Mouse (Mus musculus) c-Kit-positive CD71-positive TER-119-negative erythroid progenitor cells, embryonic 14.5 days (primary cell): Measurements from ENCODE around the gene Gm20425.
"Not testable (repeated sequence)": the region's sequence is repeated elsewhere in the genome, so short reads cannot be mapped to it uniquely, and the experiment has no call there.

ENCODE experiments used
- DNase-seq: peaks from one replicate; pipeline ENCODE4 v3.0.0-alpha.2; 2013; ENCODE audit warnings: low read depth

The Gm20425 gene

GRCm38 (mm10) chr9:103224721-103225120 is 5.4 kb downstream of the Gm20425 start:
- DNase-seq = no peak

- DNase-seq = no peak
These were observed 15.8 kb downstream of the Gm20425 start for GRCm38 (mm10) chr9:103214281-103214680.

- no peak for DNase-seq
These were observed 16.5 kb downstream of the Gm20425 start for GRCm38 (mm10) chr9:103213631-103214030.

GRCm38 (mm10) chr9:103212654-103213420 is 17.3 kb downstream of the Gm20425 start:
- no peak for DNase-seq

GRCm38 (mm10) chr9:103208802-103209423 is 21.2 kb downstream of the Gm20425 start:
- no peak for DNase-seq

GRCm38 (mm10) chr9:103207846-103208245 is 22.3 kb downstream of the Gm20425 start:
- DNase-seq = peak; percentile 73

GRCm38 (mm10) chr9:103205786-103206185 is 24.3 kb downstream of the Gm20425 start:
- DNase-seq = no peak

GRCm38 (mm10) chr9:103201561-103202260 is 28.4 kb downstream of the Gm20425 start, which contains the start of gene Srprb:
Gene Srprb (minus strand): TSS chr9:103202137.
- peak; percentile 85 for DNase-seq

GRCm38 (mm10) chr9:103188416-103188815 is 41.7 kb downstream of the Gm20425 start:
- no peak for DNase-seq

GRCm38 (mm10) chr9:103186747-103187146 is 43.4 kb downstream of the Gm20425 start:
- DNase-seq = no peak

GRCm38 (mm10) chr9:103185946-103186345 is 44.2 kb downstream of the Gm20425 start:
- no peak for DNase-seq

GRCm38 (mm10) chr9:103184855-103185254 is 45.3 kb downstream of the Gm20425 start:
- no peak for DNase-seq

GRCm38 (mm10) chr9:103181886-103182285 is 48.2 kb downstream of the Gm20425 start:
- DNase-seq = no peak

- DNase-seq = peak; percentile 75
These were observed 49.1 kb downstream of the Gm20425 start for GRCm38 (mm10) chr9:103180807-103181565.

GRCm38 (mm10) chr9:103180303-103180702 is 49.8 kb downstream of the Gm20425 start:
- DNase-seq = peak; percentile 6

- DNase-seq = no peak
These were observed 54.4 kb downstream of the Gm20425 start for GRCm38 (mm10) chr9:103175692-103176091.

- DNase-seq = no peak
These were observed 55.2 kb downstream of the Gm20425 start for GRCm38 (mm10) chr9:103174771-103175519.

- no peak for DNase-seq
These were observed 61.3 kb downstream of the Gm20425 start for GRCm38 (mm10) chr9:103168771-103169170.

GRCm38 (mm10) chr9:103168046-103168445 is 62.1 kb downstream of the Gm20425 start:
- no peak for DNase-seq

GRCm38 (mm10) chr9:103163806-103164205 is 66.3 kb downstream of the Gm20425 start:
- no peak for DNase-seq

GRCm38 (mm10) chr9:103155158-103155557 is 74.9 kb downstream of the Gm20425 start:
- DNase-seq = not testable (repeated sequence)
